Mouse (Mus musculus) gastrocnemius, adult 8-10 months (tissue): Measurements from ENCODE around the gene Ccl9. TPM values are rescaled to one million over a fixed set of nuclear protein-coding genes. Genes with fewer than 3 reads are reported as not detected.

Source experiments
- DNase-seq, 2 experiments: peaks; one replicate each; pipeline ENCODE4 v3.0.0; 2022; ENCODE audit warnings: low spot score in 2 of 2
- total RNA-seq, 4 experiments: library from RNA; stranded (reverse); gene quantifications; 2 replicates each; pipeline ENCODE4 v1.2.4; 2022

Ccl9 gene
- 1 to 10 TPM in 3 of 4 experiments, under 1 TPM in 1; 0.07 to 2.7 (median 1.4) TPM for total RNA-seq

- DNase-seq, result no peak
These were observed at the start of gene Ccl9 for GRCm38 (mm10) chr11:83578186-83578760. Gene Ccl9, minus strand, starts transcription at chr11:83578636.

DNA sequence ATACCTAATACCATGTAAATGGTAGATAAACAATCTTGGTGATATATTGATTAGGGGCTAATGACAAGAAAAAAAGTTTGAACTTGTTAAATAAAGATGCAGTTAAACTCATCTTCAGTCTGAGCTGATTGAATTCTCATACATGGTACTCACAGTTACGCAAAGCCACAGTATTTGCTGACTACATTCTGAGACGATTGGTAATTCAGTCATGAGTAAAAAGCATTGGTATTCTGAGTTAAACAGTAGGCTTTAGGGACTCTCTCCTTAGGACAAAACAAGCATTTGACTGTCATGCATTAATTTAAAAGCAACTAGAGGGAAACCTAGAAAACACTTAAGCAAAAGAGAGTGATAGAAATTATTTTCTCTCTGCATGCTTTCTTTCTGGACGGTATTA, 45.1 kb upstream of the Ccl9 start:
- no peak for DNase-seq

GRCm38 (mm10) chr11:83619037-83619436, 40.6 kb upstream of the Ccl9 start:
- no peak for DNase-seq

GRCm38 (mm10) chr11:83618238-83618637, 39.8 kb upstream of the Ccl9 start:
- no peak for DNase-seq

- no peak for DNase-seq
These were observed 38.1 kb upstream of the Ccl9 start for GRCm38 (mm10) chr11:83616586-83616985.

DNA sequence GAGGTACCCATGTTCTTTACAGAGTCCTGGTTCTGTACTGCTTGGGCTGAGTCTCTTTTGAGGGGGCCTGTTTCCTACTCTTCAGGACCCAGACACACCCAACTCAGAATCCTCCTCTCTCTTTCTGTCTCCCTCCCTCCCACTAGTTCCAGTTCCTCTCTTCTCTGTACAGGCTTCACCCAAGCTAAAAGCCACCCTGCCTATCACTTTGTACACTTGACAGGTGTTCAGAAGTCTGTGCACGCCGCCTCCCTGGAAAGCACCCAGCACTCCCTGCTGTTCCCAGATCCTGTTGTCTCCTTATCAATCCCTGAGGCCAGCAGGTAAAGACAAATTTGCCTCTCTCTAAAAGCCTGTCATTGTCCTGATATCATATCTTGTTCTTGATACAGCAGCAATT, 32.5 kb upstream of the Ccl9 start:
- DNase-seq, result no peak

DNA sequence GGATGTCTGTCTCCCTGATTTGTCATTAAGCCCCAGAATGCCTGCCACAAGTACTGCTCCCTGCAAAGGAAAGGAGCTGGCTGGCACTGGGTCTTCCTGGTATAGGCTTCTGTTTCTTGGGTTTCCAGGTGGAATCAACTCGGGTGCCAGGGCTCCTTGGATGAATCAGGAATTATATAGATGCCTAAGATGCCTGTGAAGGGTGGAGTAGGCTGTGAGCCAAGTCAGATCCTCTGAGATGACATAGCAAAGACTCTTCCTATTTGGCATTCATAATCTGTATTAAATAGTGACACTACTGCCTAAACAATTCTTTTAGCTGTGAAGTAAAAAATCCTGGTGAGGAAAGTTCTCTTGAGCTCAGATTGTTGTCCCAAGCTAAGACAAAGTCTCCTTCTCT, 28.0 kb upstream of the Ccl9 start:
- DNase-seq, result no peak

GRCm38 (mm10) chr11:83605535-83605934, 27.1 kb upstream of the Ccl9 start:
- DNase-seq, result no peak

DNA sequence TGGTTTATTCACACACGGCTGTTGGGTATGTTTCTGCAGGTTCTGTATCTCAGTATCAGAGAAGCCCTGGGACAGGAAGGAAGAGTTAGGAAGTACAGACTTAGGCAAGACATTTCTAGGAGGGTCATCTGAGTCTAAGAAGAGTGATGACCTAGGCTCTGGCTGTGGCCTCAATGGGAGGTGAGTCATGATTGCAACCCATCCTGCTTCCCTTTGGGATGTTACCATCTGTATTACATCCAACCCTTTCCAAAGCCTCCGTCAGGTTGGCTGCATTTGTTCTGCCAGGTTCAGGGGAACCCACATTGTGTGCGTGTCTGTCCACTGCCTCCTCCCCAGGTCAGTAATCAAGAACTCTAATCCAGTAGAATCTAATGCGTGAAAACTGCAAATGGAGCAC, 26.3 kb upstream of the Ccl9 start:
- no peak for DNase-seq

DNA sequence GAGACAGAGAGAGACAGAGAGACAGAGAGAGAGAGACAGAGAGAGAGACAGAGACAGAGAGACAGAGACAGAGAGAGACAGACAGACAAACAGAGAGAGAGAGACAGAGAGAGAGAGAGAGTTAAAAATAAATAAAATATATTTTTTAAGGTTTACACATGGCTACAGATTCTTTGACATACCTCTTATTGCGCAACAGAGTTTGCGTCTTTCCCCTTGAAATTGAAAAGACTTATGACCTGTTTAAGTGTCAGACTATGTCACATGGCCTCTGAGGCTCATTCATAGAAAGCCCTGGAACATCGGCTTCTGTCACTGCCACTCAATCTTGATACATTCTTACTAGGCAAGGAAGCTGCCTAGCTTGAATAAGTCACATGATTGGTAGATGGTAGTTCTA, 25.0 kb upstream of the Ccl9 start:
- no peak for DNase-seq

GRCm38 (mm10) chr11:83600576-83600975, 22.1 kb upstream of the Ccl9 start:
- no peak for DNase-seq

GRCm38 (mm10) chr11:83598991-83599390, 20.6 kb upstream of the Ccl9 start:
- DNase-seq, result no peak

- no peak for DNase-seq
These were observed 19.9 kb upstream of the Ccl9 start for GRCm38 (mm10) chr11:83598207-83598837.

GRCm38 (mm10) chr11:83597796-83598195, 19.4 kb upstream of the Ccl9 start:
- DNase-seq, result no peak

- DNase-seq, result no peak
These were observed 17.4 kb upstream of the Ccl9 start for GRCm38 (mm10) chr11:83595669-83596455.

DNA sequence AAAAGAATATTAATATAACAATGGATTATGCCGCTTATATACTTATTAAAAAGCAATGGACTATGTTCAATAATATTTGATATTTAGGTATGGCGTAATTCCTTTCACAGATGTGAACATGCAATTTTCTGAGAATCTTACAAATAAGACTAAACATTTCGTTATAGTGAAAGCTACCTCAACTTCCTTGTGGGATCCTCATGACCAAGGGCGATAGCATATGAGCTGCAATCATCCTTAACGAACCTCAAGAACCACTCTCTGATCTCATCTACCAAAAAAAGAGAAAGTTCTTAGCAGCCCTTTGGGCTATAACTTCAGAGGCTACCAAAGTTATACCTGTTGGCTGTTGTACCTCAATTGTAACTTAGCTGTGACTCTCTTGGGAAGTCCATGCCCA, 15.0 kb upstream of the Ccl9 start:
- DNase-seq, result no peak

DNA sequence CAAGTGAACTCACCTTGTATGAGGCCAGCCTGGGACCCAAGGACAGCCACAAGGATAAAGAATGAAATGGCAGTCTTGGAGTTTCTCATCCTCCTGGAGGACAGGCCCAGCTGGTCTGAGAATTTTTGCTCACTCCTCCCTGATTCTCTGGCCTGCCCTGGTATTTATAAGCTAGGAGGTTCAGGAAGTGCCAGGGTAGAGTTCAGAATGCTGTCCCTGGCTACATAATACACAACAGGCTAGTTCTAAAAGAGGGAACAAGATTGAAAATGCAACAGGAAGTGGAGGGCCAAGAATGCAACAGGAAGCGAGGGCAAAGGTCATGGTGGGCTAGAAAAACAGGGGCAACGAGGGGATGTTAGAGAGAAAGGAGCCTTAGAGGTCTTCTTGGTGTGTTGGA, 14.4 kb upstream of the Ccl9 start, which contains the start of gene Ccl6:
Ccl6 (minus strand) TSS at position 235 of the 400 bp plus-strand sequence.
- no peak for DNase-seq

DNA sequence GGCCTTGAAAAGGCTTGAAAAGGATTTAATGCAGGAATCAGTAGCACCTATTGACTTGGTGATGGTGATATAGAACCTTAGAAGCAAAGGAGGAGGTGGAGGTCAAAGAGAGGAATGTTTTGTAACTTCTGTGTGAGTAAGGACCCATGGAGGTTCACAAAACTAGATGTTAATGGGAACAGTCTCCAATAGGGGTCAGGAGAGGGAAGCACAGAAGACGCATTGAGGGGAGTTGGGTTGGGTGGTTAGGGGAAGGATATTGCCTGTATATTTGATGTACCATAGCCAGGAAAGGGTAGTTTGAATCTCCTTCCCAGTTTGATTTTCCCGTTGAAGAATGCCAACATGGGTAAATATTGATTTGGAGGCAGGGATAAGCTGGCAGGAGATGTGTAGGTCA, 5.8 kb upstream of the Ccl9 start:
- no peak for DNase-seq

- DNase-seq, result no peak
These were observed 5.0 kb upstream of the Ccl9 start for GRCm38 (mm10) chr11:83583450-83583754.

DNA sequence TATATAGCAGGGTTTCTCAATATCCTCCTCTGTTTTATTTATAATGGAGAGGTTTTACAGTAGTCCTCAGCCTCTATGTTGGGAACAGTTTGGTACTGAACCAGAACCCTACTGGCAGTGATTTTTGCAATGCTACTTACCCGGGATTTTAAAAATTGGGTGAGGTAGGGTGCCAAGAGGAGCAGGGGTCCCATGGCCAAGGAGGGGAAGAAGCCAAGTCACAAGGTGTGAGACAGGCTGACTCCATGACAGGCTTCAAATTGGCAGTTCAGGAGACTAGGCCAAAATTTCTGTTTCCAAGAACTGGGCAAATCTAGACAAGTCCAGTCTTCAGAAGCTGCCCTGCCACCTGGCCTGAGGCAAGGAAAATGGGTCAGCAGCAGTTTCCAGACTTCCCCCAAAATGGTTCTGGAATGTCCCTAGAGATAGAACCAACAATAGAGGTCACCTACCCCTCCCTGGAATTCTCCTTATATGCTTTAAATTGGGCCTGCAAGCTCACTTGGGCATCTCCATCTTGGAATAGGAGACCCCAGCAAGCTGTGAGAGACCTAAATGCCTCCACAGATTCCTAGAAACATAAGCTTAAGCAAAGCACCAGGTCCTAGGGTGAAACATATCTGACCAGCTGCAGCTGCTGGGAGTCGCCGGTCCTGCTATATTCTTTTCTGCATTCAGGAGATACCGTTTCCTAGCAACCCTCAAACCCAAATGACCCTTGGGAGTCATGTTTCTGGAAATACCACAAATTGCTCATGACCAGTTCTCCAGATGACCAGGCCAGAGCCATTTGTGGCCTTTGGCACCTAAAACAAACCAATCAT, 4.4 kb upstream of the Ccl9 start:
- no peak for DNase-seq

DNA sequence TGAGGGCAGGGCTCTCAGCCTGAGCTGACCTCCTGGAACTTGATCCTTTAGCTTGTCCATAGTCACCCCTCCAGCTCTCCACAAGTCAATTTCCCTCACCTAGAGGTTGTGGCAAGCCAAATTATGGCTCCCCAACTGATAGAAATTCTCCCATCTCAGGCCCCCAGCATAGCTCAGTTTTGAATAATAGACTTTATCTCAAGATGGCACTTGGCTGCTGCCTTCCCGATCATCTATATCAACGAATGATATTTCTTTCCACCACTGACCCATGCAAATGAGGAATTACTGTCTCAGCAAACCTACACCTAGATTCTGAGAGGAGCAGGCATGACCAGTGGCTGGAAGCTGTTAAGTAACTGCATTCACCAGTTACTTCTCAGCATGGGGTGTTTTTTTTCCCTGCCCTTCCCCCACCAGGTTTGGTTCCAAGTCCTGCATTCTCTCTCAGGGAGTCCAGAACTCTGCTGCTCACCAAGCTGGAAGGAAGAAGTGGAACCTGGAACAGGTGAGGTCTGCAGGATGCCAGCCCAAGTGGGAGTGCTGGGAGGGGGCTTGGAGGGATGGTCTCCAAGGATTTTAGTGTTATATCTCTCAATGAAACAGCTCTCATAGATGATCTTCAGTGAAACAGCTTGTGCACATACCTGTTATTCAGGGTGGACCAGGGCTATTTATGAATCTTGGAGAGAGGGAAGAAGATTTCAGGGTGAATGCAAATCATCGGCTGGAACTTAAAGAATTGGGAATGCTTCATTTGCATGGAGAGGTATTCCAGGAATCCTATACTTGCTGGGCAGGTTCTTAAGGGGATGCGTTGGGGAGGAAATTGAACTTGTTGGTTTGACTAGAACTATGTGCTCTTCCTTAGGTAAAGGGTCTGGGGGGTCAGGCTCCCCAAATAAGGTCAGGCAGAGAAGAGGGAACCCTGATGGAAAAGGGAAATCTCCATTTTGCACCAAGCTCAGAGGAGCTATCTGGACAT, 3.5 kb upstream of the Ccl9 start:
- no peak for DNase-seq
